Mouse (Mus musculus): ENCODE results near the gene Rgcc. TPM values are rescaled to one million over a fixed set of nuclear protein-coding genes. Genes with fewer than 3 reads are reported as not detected.

Rgcc gene
- polyA plus RNA-seq, 1 experiment from 2014 or later = 173 TPM

DNA sequence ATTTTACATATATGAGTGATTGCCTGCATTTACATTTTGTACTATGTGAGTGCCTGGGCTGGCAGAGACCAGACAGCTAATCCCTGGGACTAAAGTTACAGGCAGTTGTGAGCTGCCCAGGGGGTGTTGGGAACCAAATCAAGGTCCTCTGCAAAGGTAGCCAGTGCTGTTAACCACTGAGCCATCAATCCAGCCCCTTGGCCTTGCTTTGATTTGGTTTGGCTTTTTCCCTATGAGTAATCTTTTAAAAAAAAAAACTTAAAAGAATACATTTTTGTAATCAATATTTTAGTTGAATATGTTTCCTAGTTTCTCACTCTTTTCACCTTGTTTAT lies 59.1 kb downstream of the Rgcc start:
- Histone ChIP-seq H3K9me3 (ENCODE audit: control insufficient read depth, low read length) (peaks cover 5% of the 10 kb centered on the region; the same call in 1 of the 2 replicates), H3K9ac (ENCODE audit: low read length) (no peak overlapping the region), H3K36me3 (ENCODE audit: control insufficient read depth, insufficient read depth, low read length) (no peaks in the 10 kb centered on the region), H3K4me1 (replicated peaks; ENCODE audit: control insufficient read depth, insufficient read depth, low read length) (no peaks in the 10 kb centered on the region), H3K4me2 (ENCODE audit: low read depth, low read length) (no peak overlapping the region), H3K27me3 (ENCODE audit: control insufficient read depth, insufficient read depth, low read depth, low read length) (no peaks in the 10 kb centered on the region), H3K4me3 (ENCODE audit: low read length) (no peak overlapping the region), H3K27ac (ENCODE audit: low read length) (no peak overlapping the region)
- no peak for ATAC-seq (ENCODE audit: low read depth)

DNA sequence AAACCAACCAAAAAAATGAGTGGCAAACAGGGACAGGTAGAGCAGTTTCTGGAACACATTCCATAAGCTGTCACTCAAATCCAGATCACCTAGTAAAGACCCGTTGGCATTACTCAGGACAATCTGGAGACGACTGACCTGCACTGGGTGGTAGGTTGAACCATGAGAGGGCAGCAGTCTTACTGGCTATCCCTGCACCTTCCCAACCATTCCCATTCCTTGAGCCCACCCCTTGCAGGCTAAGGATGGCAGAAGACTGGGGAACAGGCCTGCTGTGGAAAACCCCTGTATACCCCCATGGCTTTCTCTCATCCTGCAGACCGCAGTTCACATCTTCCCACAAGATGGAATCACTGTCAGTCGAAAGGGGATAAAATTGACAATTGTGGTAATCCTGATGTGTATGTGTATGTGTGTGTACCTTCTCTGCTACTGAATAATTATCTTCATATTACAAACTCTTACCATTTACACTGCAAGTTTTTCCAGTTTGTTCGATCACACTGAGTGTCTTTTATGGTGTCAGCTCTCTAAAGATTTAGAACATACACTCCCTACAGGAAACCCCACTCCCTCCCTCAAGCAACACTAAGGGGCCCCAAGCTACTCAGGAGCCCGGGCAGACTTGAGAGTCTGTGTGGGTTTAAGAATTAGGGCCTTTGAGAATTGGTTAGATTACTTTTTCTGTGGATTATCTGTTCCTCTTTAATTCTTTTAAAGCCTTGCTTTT lies 59.6 kb downstream of the Rgcc start:
- Histone ChIP-seq H3K4me2 (ENCODE audit: low read depth, low read length) (no peak overlapping the region), H3K4me3 (ENCODE audit: low read length) (no peak overlapping the region), H3K9ac (ENCODE audit: low read length) (no peak overlapping the region), H3K9me3 (ENCODE audit: control insufficient read depth, low read length) (peaks cover 5% of the 10 kb centered on the region; the same call in 1 of the 2 replicates), H3K4me1 (replicated peaks; ENCODE audit: control insufficient read depth, insufficient read depth, low read length) (no peaks in the 10 kb centered on the region), H3K27me3 (ENCODE audit: control insufficient read depth, insufficient read depth, low read depth, low read length) (no peaks in the 10 kb centered on the region), H3K36me3 (ENCODE audit: control insufficient read depth, insufficient read depth, low read length) (no peaks in the 10 kb centered on the region), H3K27ac (ENCODE audit: low read length) (no peak overlapping the region)
- no peak for ATAC-seq (ENCODE audit: low read depth)
- 59% methylated on average over 6 of the region's 6 CpGs for WGBS

DNA sequence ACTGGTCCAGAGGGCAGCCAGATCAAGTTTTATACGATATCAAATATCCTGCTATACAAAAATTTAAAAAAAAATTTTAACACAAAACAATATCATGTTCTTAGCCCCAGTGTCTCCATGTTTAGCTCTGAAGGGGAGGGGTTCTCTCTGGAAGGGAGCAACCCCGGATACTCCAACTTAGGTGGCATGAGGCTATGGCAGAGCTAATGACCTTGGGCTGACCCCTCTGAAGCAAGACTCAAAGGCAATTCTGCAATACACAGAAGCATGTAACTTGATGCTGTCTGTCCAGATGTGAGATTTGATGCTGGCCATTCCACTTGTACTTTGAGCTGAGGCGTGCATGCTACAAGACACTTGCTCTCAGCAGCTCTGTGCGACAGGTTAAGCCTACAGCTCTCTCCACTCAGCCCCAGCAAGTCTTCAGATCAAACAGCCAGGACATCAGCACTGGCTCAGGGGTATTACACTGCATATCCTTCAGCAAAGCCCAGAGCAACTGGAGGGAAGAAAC lies 60.3 kb downstream of the Rgcc start:
- H3K36me3 ChIP-seq (ENCODE audit: control insufficient read depth, insufficient read depth, low read length) = no peaks in the 10 kb centered on the region
- no peaks in the 10 kb centered on the region for H3K27me3 ChIP-seq (ENCODE audit: control insufficient read depth, insufficient read depth, low read depth, low read length)
- ATAC-seq (ENCODE audit: low read depth) = no peak
- H3K9me3 ChIP-seq (ENCODE audit: control insufficient read depth, low read length) = peaks cover 5% of the 10 kb centered on the region; the same call in 1 of the 2 replicates
- WGBS = 44% methylated on average over 4 of the region's 4 CpGs
- no peak overlapping the region for H3K4me3 ChIP-seq (ENCODE audit: low read length)
- no peak overlapping the region for H3K27ac ChIP-seq (ENCODE audit: low read length)
- H3K9ac ChIP-seq (ENCODE audit: low read length) = no peak overlapping the region
- H3K4me2 ChIP-seq (ENCODE audit: low read depth, low read length) = no peak overlapping the region
- no peaks in the 10 kb centered on the region for H3K4me1 ChIP-seq (replicated peaks; ENCODE audit: control insufficient read depth, insufficient read depth, low read length)

DNA sequence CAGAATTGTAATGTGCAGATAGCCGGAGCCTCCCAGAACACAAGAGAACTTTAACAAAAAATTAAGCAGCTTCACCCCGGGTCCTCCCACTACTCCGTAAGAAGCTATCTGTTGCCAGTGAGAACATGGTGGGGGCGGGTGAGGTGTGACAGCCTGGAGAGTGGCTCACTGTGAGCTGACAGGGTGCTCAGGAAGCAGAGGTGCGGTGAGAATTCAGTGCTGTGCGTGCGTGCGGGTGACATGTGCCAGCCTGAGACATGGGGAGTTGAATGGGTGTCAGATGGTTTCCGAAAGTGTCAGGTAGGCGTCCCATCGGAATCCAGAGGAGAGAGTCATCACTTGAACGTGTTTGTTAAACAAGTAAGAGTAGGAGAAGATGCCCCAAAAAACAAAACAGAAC lies 62.0 kb downstream of the Rgcc start:
- Histone ChIP-seq H3K27me3 (ENCODE audit: control insufficient read depth, insufficient read depth, low read depth, low read length) (no peaks in the 10 kb centered on the region), H3K9ac (ENCODE audit: low read length) (no peak overlapping the region), H3K4me3 (ENCODE audit: low read length) (no peak overlapping the region), H3K27ac (ENCODE audit: low read length) (no peak overlapping the region), H3K4me1 (replicated peaks; ENCODE audit: control insufficient read depth, insufficient read depth, low read length) (no peaks in the 10 kb centered on the region), H3K4me2 (ENCODE audit: low read depth, low read length) (no peak overlapping the region), H3K9me3 (ENCODE audit: control insufficient read depth, low read length) (peaks cover 5% of the 10 kb centered on the region; the same call in 1 of the 2 replicates), H3K36me3 (ENCODE audit: control insufficient read depth, insufficient read depth, low read length) (no peaks in the 10 kb centered on the region)
- WGBS = 65% methylated on average over 12 of the region's 12 CpGs
- ATAC-seq (ENCODE audit: low read depth) = no peak

Other genes with a start within 250 kb of the Rgcc start
- gene Zfp957, start 54.3 kb downstream of the Rgcc start, polyA plus RNA-seq (2015; fragmentation: Nextera tagmentation; extraction: Ambion mirVana) = not detected in 2 replicates
- 35.8 and 41.2 TPM in 2 replicates for gene Naa16, start 89.1 kb upstream of the Rgcc start, polyA plus RNA-seq (2015; fragmentation: Nextera tagmentation; extraction: Ambion mirVana)
- gene Mtrf1, start 96.1 kb upstream of the Rgcc start, polyA plus RNA-seq (2015; fragmentation: Nextera tagmentation; extraction: Ambion mirVana) = 11.4 and 12.1 TPM in 2 replicates
- 11.6 and 12.8 TPM in 2 replicates for gene Kbtbd7, start 124.9 kb upstream of the Rgcc start, polyA plus RNA-seq (2015; fragmentation: Nextera tagmentation; extraction: Ambion mirVana)
- 3.8 and 4.3 TPM in 2 replicates for gene Kbtbd6, start 150.2 kb upstream of the Rgcc start, polyA plus RNA-seq (2015; fragmentation: Nextera tagmentation; extraction: Ambion mirVana)
- 14.0 and 14.5 TPM in 2 replicates for gene Elf1, start 179.5 kb upstream of the Rgcc start, polyA plus RNA-seq (2015; fragmentation: Nextera tagmentation; extraction: Ambion mirVana)
- gene Wbp4, start 179.9 kb upstream of the Rgcc start, polyA plus RNA-seq (2015; fragmentation: Nextera tagmentation; extraction: Ambion mirVana) = 39.1 and 43.1 TPM in 2 replicates